Mouse (Mus musculus) retina, adult 2 months (tissue): Measurements from ENCODE around the gene Fam234b.

Experiments
- DNase-seq: peaks from one replicate; pipeline ENCODE4 v3.0.0-alpha.2; 2012; ENCODE audit warnings: low read depth, low spot score

Fam234b gene

GRCm38 (mm10) chr6:135223786-135224416 lies 26.1 kb downstream of the Fam234b start:
- no peak for DNase-seq

- DNase-seq, result no peak
Observed at GRCm38 (mm10) chr6:135228465-135228941, 30.7 kb downstream of the Fam234b start.

- DNase-seq, result no peak
Observed at GRCm38 (mm10) chr6:135230586-135230985, 32.8 kb downstream of the Fam234b start.

GRCm38 (mm10) chr6:135232443-135233182 lies 34.8 kb downstream of the Fam234b start:
- DNase-seq, result no peak

- DNase-seq, result no peak
Observed at GRCm38 (mm10) chr6:135235742-135236141, 38.0 kb downstream of the Fam234b start.

- no peak for DNase-seq
Observed at GRCm38 (mm10) chr6:135236576-135236975, 38.8 kb downstream of the Fam234b start.

- no peak for DNase-seq
Observed at GRCm38 (mm10) chr6:135237326-135237725, 39.5 kb downstream of the Fam234b start.

- no peak for DNase-seq
Observed at GRCm38 (mm10) chr6:135238211-135238610, 40.4 kb downstream of the Fam234b start.

- no peak for DNase-seq
Observed at GRCm38 (mm10) chr6:135240361-135240760, 42.6 kb downstream of the Fam234b start.

GRCm38 (mm10) chr6:135245586-135245985 lies 47.8 kb downstream of the Fam234b start:
- DNase-seq, result no peak

GRCm38 (mm10) chr6:135247861-135248260 lies 50.1 kb downstream of the Fam234b start:
- DNase-seq, result no peak

GRCm38 (mm10) chr6:135249846-135250531 lies 52.2 kb downstream of the Fam234b start:
- no peak for DNase-seq

- DNase-seq, result no peak
Observed at GRCm38 (mm10) chr6:135250926-135251699, 53.3 kb downstream of the Fam234b start.

- no peak for DNase-seq
Observed at GRCm38 (mm10) chr6:135251849-135252727, 54.3 kb downstream of the Fam234b start.

- DNase-seq, result no peak
Observed at GRCm38 (mm10) chr6:135252728-135253077, 54.9 kb downstream of the Fam234b start.

- no peak for DNase-seq
Observed at GRCm38 (mm10) chr6:135254153-135254552, 56.4 kb downstream of the Fam234b start, which contains the start of gene Gsg1. Gsg1 (minus strand) TSS chr6:135254351.

- no peak for DNase-seq
Observed at GRCm38 (mm10) chr6:135260435-135260834, 62.7 kb downstream of the Fam234b start.

GRCm38 (mm10) chr6:135261124-135261523 lies 63.3 kb downstream of the Fam234b start:
- DNase-seq, result no peak

- DNase-seq, result no peak
Observed at GRCm38 (mm10) chr6:135262565-135262964, 64.8 kb downstream of the Fam234b start.

GRCm38 (mm10) chr6:135264136-135264535 lies 66.4 kb downstream of the Fam234b start:
- no peak for DNase-seq

- DNase-seq, result no peak
Observed at GRCm38 (mm10) chr6:135266056-135266455, 68.3 kb downstream of the Fam234b start.
